Mouse (Mus musculus) Patski (cell line): ENCODE data around the gene Gabrb2. TPM values are rescaled to one million over a fixed set of nuclear protein-coding genes. Genes with fewer than 3 reads are reported as not detected.

Source experiments
- ATAC-seq: fragments of 100-300 bp; one replicate; pipeline ENCODE4 v1.8.0; 2021
- CTCF ChIA-PET: fragments of 350-600 bp; sonication (Branson Sonifier 250); formaldehyde crosslinking; loops from one replicate; lab custom pipeline; 2022; ENCODE audit warnings: inconsistent platforms; lab: Charles Lee
- POLR2A ChIA-PET: fragments of 350-600 bp; sonication (Branson Sonifier 250); formaldehyde crosslinking; loops from one replicate; lab custom pipeline; 2022; ENCODE audit warnings: antibody characterized with exemption, inconsistent platforms; lab: Charles Lee
- DNase-seq: peaks from one replicate; pipeline ENCODE4 v3.0.0-alpha.2; 2011; ENCODE audit warnings: low read depth, low spot score
- H3K27me3 ChIP-seq: fragments of 371-371 bp; one replicate; pipeline ENCODE4 v1.5.1; 2021
- CTCF ChIP-seq: fragments of 100-300 bp; IDR thresholded peaks from one replicate; pipeline ENCODE4 v1.5.1; 2021
- in situ Hi-C: fragments of 300-500 bp; cut with MboI; formaldehyde crosslinking; loops from 3 replicates; pipeline ENCODE4 v1.11.1; 2018; ENCODE audit warnings: low pct_unique_long_range_greater_than_20kb, mixed read lengths
- polyA plus RNA-seq: library from polyadenylated mRNA; unstranded; gene quantifications from one replicate; pipeline ENCODE4 v1.2.3, GENCODE M21; 2021

Gabrb2 gene
- polyA plus RNA-seq, 1 experiment from 2014 or later, result not detected

- ATAC-seq (no peak), DNase-seq (no peak)
- in situ Hi-C loops, result no loop called here
- ChIA-PET POLR2A (no interaction called here), CTCF (no interaction called here)
- no peaks in the 10 kb centered on the region for H3K27me3 ChIP-seq
- TF ChIP-seq CTCF, result no peak
These were observed 115.7 kb downstream of the Gabrb2 start for GRCm38 (mm10) chr11:42535286-42535685.

DNA sequence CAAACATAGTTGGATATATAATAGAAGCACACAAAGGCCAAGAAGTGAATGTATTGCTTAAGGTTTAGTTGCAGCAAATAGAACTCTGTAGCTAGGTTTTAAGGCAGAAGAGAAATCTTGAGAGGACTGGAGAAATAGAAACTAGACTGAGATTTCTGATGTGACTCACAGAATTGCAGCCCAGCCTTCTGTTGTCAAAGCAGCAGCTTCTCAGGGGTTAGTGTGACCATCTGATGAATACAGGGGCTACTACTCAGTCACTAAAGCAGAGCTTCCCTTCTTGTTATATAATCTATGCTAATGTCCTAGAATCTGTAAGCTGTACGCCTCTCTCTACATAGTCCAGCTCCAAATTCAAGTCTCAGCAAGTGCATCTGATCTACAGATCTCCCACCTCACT lies 116.3 kb downstream of the Gabrb2 start:
- H3K27me3 ChIP-seq, result no peaks in the 10 kb centered on the region
- in situ Hi-C loops, result no loop called here
- ChIA-PET CTCF (no interaction called here), POLR2A (no interaction called here)
- DNase-seq (no peak), ATAC-seq (no peak)
- TF ChIP-seq CTCF, result no peak

DNA sequence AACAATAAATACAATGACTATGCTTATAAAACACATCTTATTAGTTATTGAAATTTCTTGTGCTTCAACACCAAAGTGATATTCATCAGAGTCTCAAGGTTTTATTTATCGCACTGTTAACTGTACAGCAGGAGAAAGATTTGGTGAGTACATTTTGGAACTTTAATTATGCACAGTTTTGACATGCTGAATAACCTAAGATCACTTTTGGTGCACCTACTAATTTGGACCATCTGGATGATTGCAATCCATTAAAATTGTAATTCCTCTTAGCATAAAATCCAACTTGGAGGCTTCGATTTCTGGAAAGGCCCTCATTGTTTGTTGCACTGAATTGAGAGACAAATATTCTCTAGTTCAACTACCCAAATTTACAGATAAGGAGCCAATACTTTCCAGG lies 123.3 kb downstream of the Gabrb2 start:
- no peak for TF ChIP-seq CTCF
- ChIA-PET CTCF (no interaction called here), POLR2A (no interaction called here)
- in situ Hi-C loops, result no loop called here
- DNase-seq (no peak), ATAC-seq (no peak)
- no peaks in the 10 kb centered on the region for H3K27me3 ChIP-seq

- TF ChIP-seq CTCF, result no peak
- POLR2A ChIA-PET, result no interaction called here
- CTCF ChIA-PET, result no interaction called here
- H3K27me3 ChIP-seq, result no peaks in the 10 kb centered on the region
- ATAC-seq (no peak), DNase-seq (no peak)
- in situ Hi-C loops, result no loop called here
These were observed 146.5 kb downstream of the Gabrb2 start for GRCm38 (mm10) chr11:42566023-42566422.

- DNase-seq, result no peak
- H3K27me3 ChIP-seq, result no peaks in the 10 kb centered on the region
- no peak for TF ChIP-seq CTCF
- POLR2A ChIA-PET, result no interaction called here
- ATAC-seq, result no peak
- in situ Hi-C loops, result no loop called here
- CTCF ChIA-PET, result no interaction called here
These were observed 151.9 kb downstream of the Gabrb2 start for GRCm38 (mm10) chr11:42571467-42571866.

GRCm38 (mm10) chr11:42575146-42575873 lies 155.8 kb downstream of the Gabrb2 start:
- in situ Hi-C loops, result no loop called here
- no peaks in the 10 kb centered on the region for H3K27me3 ChIP-seq
- CTCF ChIA-PET, result no interaction called here
- DNase-seq, result no peak
- POLR2A ChIA-PET, result no interaction called here
- ATAC-seq, result no peak
- no peak for TF ChIP-seq CTCF

DNA sequence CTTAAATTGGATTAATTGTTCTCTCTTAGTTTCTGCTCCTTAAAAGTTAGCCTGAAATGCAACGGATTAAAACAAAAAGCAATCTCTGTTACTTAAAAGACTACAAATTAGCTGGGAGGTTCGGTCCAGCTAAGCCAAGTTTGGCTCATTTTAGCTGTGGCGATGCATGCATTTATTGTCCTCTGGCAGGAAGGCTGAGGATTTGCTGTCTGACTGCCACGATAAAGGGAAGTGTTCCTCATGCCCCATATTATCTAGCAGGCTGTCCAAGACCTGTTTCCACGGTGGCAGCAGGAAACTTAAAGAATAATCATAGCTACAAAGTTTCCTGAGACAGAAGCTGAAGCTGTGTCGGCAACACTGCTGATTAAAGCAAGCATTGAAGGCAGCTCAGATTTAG lies 160.2 kb downstream of the Gabrb2 start:
- ATAC-seq (no peak), DNase-seq (no peak)
- ChIA-PET POLR2A (no interaction called here), CTCF (no interaction called here)
- in situ Hi-C loops, result no loop called here
- H3K27me3 ChIP-seq, result no peaks in the 10 kb centered on the region
- TF ChIP-seq CTCF, result no peak

GRCm38 (mm10) chr11:42581123-42581522 lies 161.6 kb downstream of the Gabrb2 start:
- TF ChIP-seq CTCF, result no peak
- in situ Hi-C loops, result no loop called here
- ATAC-seq (no peak), DNase-seq (no peak)
- POLR2A ChIA-PET, result no interaction called here
- CTCF ChIA-PET, result no interaction called here
- H3K27me3 ChIP-seq, result no peaks in the 10 kb centered on the region

- ATAC-seq, result no peak
- no peak for TF ChIP-seq CTCF
- CTCF ChIA-PET, result no interaction called here
- in situ Hi-C loops, result no loop called here
- no peak for DNase-seq
- H3K27me3 ChIP-seq, result no peaks in the 10 kb centered on the region
- POLR2A ChIA-PET, result no interaction called here
These were observed 162.2 kb downstream of the Gabrb2 start for GRCm38 (mm10) chr11:42581753-42582152.

DNA sequence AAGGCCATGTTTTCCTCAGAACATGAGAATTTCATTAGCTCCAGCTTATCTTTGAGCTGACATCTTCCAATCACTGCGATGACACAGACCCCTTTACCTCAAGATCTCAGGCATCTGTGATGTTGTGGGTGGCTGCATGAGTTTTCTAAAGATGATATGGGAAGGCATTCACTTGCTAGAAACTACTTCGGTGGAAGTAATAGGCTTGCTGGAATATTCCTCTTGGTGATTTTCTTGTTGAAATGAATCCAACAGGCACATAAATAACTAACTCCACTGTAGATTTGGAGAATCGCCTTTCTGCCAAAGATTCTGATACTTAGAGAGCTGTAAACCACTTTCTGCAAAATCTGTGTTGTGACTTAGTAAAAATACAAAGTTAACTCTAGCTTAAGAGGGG lies 172.9 kb downstream of the Gabrb2 start:
- no peak for DNase-seq
- in situ Hi-C loops, result no loop called here
- peaks cover 3% of the 10 kb centered on the region for H3K27me3 ChIP-seq
- TF ChIP-seq CTCF, result no peak
- no peak for ATAC-seq
- ChIA-PET POLR2A (no interaction called here), CTCF (no interaction called here)

GRCm38 (mm10) chr11:42606225-42606624 lies 186.7 kb downstream of the Gabrb2 start:
- CTCF ChIA-PET, result no interaction called here
- POLR2A ChIA-PET, result no interaction called here
- DNase-seq (no peak), ATAC-seq (no peak)
- no peaks in the 10 kb centered on the region for H3K27me3 ChIP-seq
- no peak for TF ChIP-seq CTCF
- in situ Hi-C loops, result no loop called here
